Mouse (Mus musculus) B cell, adult 62 days (primary cell): ENCODE results near the gene Pex26. TPM values are rescaled to one million over a fixed set of nuclear protein-coding genes. Genes with fewer than 3 reads are reported as not detected.

Experiments
- total RNA-seq: library from RNA; stranded (reverse); gene quantifications from 4 replicates; pipeline ENCODE4 v1.2.4, GENCODE M21; 2023

The Pex26 gene
- 6.9 to 10.9 TPM (median 7.9 TPM) in 4 replicates for total RNA-seq

DNA sequence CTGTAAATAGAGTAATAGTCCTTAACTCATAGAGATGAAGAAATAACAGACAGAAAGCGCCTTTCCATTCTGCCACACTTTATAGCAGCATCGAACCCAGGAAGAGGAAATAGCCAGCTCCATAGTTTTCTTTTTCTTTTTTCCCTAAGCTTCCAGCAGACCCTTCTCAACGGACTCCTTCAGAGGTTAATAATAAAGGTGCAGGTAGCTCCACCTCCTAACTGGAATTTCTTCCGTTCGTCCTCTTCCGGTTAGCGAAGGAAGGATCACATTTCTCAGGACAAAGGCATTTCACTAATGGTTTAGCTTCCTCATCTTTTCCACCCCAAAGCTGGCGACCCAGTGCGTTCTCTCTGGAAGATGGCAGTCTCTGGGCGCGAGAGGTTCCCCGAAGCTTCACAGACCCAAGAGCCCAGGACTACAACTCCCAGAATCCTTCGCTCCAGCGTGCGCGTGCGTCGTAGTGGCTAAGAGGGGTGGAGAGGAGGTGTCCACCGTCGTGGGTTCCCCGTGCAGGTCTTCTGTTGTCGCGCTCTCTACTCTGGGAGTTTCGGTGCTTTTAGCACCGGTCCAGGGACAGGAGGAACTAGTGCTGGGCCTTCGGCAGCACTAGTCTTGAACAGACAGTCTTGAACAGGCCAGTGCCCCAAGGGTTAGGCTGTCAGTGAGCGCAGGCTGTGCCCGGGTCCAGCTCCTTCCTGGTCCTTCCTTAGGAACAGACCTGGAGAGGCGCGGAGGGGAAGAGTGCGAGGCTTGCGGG, at the start of gene Pex26:
Pex26 (plus strand) TSS at position 254 of the 760 bp plus-strand sequence.

DNA sequence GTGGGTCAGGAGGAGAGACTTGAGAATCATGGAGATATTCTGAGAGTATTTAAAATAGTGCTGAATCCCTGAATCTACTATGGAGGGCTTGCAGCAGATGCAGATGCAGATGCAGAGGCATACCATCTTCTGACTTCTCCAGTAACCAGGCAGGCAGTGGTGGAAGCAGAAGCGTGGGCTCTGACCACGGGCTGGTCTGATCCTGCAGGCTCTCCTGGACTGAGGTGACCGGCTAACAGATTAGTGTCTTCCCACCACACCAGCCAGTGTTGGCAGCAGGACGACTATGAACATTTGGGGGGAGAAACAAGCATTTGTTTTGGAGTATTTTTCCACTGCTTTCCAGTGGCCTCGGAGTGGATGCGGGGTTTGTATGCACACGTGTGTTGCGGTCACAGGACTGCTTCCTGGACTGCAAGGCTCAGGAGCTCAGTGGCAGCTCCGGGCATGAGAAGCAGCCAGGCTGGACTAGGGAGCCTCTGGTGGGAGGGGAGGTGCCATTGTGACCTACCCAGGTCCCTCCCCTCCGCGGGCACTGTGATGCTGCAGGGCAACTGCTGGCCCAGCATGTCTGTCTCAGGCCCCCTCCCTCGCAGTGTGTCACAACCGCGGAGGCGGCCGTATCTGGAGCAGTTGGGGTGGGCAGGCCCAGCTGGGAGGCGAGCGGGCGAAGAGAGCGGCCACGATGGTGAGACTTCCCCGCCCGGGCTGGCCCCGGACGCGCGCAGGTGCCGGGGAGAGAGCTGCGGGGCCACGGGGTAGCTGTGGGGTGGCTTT, 26.9 kb downstream of the Pex26 start, which contains the start of gene Tuba8:
Tuba8 (plus strand) TSS at position 548 of the 777 bp plus-strand sequence.

DNA sequence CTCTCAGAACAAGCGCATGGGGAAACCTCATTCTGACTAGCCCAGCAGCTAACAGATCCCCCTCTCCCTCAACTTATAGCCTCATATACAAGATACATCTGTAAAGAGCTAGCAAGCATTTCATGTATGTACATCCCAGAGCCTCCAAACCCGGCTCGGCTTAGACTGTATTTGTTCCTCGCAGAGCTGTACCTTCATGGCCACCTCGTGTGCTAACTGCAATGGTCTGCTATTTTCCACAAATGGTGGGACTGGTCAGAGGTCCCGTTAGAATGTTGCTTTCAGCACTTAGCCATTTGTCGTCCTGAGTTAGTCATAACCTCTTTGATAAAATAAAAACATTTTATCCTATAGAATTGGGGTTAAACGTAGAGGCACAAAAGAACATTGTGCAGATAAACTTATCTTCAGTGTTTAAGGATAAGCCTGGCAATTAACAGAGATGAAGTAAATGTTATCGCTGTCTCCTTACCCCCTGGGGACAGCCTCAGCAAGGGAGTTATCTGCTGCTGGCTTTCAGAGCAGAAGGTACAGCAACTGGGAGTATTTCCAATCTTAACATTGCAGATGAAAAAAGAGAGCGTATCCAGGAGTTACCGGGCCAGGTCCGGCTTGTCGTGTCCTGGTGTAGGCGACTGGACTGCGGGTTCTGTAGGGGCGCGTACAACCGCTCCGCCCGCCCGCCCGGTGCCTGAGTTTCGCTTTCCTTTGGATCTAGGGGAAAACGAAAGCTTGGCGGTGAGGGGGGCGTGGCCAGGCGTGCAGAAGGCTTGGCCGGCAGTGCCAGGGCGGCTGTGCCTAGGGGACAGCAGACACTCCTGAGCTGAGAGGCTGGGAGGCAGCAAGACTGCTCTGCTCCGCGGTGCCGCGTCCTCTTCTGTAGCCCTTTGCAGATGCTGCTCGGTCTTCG, 61.9 kb downstream of the Pex26 start, which contains the start of gene Usp18:
Usp18 (plus strand) TSS at position 780 of the 910 bp plus-strand sequence.

Other genes with a start within 250 kb of the Pex26 start
- 28.2 to 34.2 TPM (median 30.1 TPM) in 4 replicates for gene Mical3, start 52.7 kb upstream of the Pex26 start, total RNA-seq
- not detected in 4 replicates for gene Tuba8, start 27.0 kb downstream of the Pex26 start, total RNA-seq
- gene Usp18, start 62.2 kb downstream of the Pex26 start, total RNA-seq = 4.5 to 5.6 TPM (median 5.2 TPM) in 4 replicates
- gene Slc6a13, start 116.6 kb downstream of the Pex26 start, total RNA-seq = 0.26 to 0.41 TPM in 2 of 4 replicates, not detected in the others
- gene Slc6a12, start 159.4 kb downstream of the Pex26 start, total RNA-seq = 0.69 TPM in 1 of 4 replicates, not detected in the others